Mouse (Mus musculus): Measurements from ENCODE around the gene Zfyve1.
"Not testable (repeated sequence)": the region's sequence is repeated elsewhere in the genome, so short reads cannot be mapped to it uniquely, and the experiment has no call there.

The Zfyve1 gene

DNA sequence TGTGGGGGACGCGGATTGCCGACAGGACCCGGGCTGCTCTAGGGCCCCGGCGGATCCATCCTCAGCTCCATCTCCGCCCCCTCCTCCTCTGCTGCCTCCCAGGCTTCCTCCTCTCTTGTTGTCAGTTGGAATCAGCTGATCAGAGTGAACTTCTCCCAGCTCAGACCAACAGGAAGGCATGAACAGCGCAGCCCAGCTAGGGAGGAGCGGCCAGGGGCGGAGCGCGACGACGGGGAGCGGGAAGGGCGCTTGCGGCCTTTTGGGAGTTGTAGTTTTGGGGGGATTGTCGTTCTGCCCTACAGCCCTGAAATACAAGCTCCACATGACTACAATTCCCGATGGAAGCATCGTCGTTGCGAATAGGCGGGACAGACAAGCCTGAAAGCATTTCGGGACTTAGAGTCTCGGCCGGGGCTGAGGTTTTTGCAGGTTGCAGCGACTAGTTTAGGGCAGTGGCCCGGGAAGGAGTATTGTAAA, at the start of gene Zfyve1:
TSS of gene Zfyve1 (minus strand) at position 198 of the 477 bp plus-strand sequence.
- peak; percentile 91 for DNase-seq

- DNase-seq: no peak
Observed at GRCm38 (mm10) chr12:83643116-83643515, 46.1 kb upstream of the Zfyve1 start.

DNA sequence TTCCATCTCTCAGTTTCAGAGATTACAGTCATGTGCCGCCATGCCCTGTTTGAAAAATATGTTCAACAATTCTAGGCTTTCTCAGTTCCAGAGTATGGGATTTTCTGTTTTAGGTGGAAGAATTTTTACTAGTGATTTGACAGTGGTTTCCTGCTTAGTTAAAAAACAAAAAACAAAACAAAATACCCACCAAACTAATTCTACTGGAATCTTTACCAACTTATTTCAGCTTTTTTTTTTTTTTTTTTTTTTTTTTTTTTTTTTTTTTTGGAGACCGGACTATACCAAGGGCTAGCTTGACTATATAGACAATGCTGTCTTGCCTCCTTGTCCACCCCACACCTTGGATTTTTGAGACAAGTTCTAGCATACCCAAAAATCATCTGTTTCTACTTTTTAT, 44.2 kb upstream of the Zfyve1 start:
- no peak for DNase-seq

DNA sequence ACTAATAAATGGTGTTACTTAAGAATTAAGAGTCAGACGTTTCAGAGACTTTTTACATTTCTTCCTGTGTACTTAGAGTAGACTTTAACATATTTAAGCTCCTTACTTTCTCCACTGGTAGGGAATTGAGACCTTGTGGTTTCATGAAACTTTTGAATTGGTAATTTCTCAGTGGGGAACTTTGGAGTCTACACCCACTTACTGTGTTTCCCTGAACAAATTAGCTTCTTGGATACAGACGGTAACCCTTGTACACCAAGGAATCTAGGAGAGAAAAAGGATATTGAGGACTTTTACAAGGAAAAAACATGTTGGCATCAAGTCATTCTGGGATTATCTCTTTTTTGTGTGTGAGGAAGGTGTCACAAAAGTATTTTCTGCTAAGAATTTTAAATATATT, 36.8 kb upstream of the Zfyve1 start:
- DNase-seq: no peak

DNA sequence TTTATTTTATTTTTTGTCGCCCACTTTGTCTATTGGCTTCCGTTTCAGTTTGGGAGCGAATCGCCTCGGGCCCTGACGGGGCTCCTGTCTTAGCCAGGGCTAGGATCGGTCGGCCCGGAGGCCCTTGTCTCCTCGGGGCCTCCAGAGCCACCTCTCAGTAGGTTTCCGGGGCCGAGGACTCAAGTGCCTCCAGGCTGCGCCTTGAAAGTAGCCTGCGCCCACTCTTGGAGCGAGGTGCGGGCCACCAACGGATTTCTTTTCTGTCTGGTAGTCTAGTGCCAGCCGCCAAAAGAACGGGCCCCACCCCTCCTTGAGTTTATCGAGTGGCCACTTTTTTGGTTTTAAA, 35.6 kb upstream of the Zfyve1 start:
- peak; percentile 46 for DNase-seq

GRCm38 (mm10) chr12:83631743-83632679, 35.0 kb upstream of the Zfyve1 start:
- DNase-seq: peak; percentile 95

DNA sequence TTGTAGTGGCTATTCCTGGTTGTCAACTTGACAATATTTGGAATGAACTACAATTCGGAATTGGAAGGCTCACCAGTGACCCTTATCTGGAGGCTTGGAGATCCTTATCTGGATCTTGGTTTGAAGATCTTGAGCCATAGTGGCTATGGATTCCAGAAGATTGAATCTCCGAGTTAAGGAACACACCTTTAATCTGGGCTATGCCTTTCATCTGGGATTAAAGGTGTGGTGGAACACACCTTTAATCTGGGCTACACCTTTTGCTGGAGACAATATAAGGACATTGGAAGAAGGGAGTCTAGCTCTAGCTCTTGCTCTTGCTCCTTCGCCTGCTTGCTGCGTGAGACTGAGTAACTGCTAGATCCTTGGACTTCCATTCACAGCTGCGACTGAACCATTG, 33.9 kb upstream of the Zfyve1 start, which contains the start of gene Rbm25:
TSS of gene Rbm25 (plus strand) at position 301 of the 400 bp plus-strand sequence.
- not testable (repeated sequence) for DNase-seq

GRCm38 (mm10) chr12:83624321-83624720, 27.3 kb upstream of the Zfyve1 start:
- no peak for DNase-seq

- DNase-seq: no peak
Observed at GRCm38 (mm10) chr12:83622031-83622755, 25.2 kb upstream of the Zfyve1 start.

GRCm38 (mm10) chr12:83620694-83621093, 23.7 kb upstream of the Zfyve1 start:
- DNase-seq: not testable (repeated sequence)

- DNase-seq: no peak
Observed at GRCm38 (mm10) chr12:83618981-83619380, 22.0 kb upstream of the Zfyve1 start.

DNA sequence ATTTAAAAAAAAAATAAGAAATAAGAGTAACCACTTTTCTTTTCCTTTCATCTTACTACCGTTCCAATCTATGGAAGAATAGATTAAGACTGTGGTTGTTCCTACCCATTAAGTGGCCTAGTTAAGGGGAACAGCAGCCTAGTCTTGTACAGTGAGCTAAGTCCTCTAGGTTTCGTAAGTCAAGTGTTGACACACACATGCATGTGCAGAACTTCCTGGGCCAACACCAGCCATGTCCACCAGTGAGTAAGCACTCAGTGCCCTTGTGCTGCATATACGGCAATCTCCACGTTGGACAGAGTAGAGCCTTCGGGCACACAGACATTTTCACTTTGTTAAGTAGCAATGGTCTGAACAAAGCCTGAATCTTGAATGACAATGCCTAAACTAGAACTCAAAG, 20.2 kb upstream of the Zfyve1 start:
- no peak for DNase-seq

GRCm38 (mm10) chr12:83606411-83606810, 9.4 kb upstream of the Zfyve1 start:
- not testable (repeated sequence) for DNase-seq

- no peak for DNase-seq
Observed at GRCm38 (mm10) chr12:83602285-83602684, 5.3 kb upstream of the Zfyve1 start.

- no peak for DNase-seq
Observed at GRCm38 (mm10) chr12:83597881-83598280, 859 bp upstream of the Zfyve1 start.

DNA sequence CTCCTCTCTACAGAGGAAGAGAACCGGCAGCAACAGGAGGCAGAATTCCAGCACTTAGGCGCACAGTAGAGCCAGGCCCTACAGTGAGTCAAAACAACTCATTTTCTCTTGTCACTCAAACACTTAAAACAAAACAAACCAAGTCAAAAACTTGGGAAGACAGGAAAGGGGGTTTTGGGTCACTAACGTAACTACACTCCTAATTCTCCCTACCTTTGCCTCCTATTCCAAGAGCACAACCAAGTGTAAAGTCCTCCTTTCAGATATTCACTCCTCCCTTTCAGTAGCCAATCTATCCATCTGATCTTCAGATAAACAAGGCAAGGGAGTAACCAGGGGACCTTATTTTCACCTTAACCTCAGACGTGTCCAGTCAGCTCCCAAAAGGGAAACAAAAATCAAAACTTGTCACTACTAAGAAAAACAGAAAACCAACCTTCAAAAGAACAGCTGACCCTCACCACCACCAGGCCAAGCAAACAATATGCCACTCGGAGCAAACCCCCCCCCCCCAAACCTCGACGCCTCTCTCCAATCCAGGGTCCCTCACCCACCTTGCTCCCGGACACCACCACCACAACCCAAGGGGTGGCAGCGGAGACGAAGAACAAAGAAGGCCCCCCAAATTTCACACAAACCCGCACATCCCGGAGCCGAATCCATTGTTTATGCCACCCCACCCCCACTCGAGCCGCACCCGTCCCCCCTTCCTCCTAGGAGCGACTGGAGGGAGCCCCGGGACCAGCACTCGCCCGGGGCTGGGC, 649 bp downstream of the Zfyve1 start:
- DNase-seq: no peak

GRCm38 (mm10) chr12:83594454-83595040, 2.5 kb downstream of the Zfyve1 start:
- no peak for DNase-seq

GRCm38 (mm10) chr12:83591754-83592501, 5.1 kb downstream of the Zfyve1 start:
- DNase-seq: no peak

- no peak for DNase-seq
Observed at GRCm38 (mm10) chr12:83586628-83587027, 10.4 kb downstream of the Zfyve1 start.

GRCm38 (mm10) chr12:83582747-83583146, 14.3 kb downstream of the Zfyve1 start:
- DNase-seq: no peak

DNA sequence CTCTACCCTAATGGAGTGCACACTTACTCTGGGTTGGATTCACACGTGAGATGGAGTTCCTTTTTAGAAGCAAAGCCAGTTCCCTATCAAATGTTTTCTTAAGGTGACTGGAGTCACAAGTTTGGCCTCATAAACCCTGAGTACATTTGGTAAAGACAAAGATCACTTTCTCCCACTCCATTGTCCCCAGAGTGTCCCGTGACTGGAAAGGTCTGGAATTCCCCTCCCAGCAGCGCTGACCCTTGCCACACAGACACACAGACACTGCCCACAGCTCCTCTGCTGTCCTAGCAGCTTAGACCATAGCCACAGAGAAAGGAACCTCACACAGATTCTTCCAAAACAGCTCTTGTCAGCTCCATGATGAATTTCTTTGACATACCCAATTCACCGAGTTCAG, 14.9 kb downstream of the Zfyve1 start:
- no peak for DNase-seq

- no peak for DNase-seq
Observed at GRCm38 (mm10) chr12:83580283-83580682, 16.7 kb downstream of the Zfyve1 start.

Measured in cerebellum, adult 8-10 months (tissue).